Mouse (Mus musculus): ENCODE measurements around the gene Mgat3. TPM values are rescaled to one million over a fixed set of nuclear protein-coding genes. Genes with fewer than 3 reads are reported as not detected.

The Mgat3 gene
- total RNA-seq, 2 experiments from 2014 or later = 119 to 121 TPM

GRCm38 (mm10) chr15:80253530-80253929 is 80.0 kb downstream of the Mgat3 start:
- no peak for DNase-seq (ENCODE audit: low spot score in 2 of 2)

GRCm38 (mm10) chr15:80254207-80254606 is 80.7 kb downstream of the Mgat3 start:
- intact Hi-C loops (cut with DNase I) = loop anchor here (2.0 kb wide), 1 partner anchor 19 kb away; the partner anchor contains the start of genes AC140267.1 and Mief1
- DNase-seq (ENCODE audit: low spot score in 2 of 2) = peak in 1 of 2 experiments; percentile 56

More at GRCm38 (mm10) chr15:80253530-80253929, 80.0 kb downstream of the Mgat3 start:
- intact Hi-C loops (cut with DNase I) = no loop called here

- DNase-seq (ENCODE audit: low spot score in 2 of 2) = peak; percentile 98 to 100
- intact Hi-C loops (cut with DNase I) = loop anchor here (2.0 kb wide), 1 partner anchor 20 kb away; the partner anchor contains the start of genes AC140267.1 and Mief1
These were observed 81.5 kb downstream of the Mgat3 start, which contains the start of gene Atf4 for GRCm38 (mm10) chr15:80254847-80255645. Gene Atf4, plus strand, starts transcription at chr15:80255184.

- intact Hi-C loops (cut with DNase I) = loop anchor here (2.0 kb wide), 1 partner anchor 21 kb away; the partner anchor contains the start of genes AC140267.1 and Mief1
- DNase-seq (ENCODE audit: low spot score in 2 of 2) = peak; percentile 61 to 64
These were observed 82.2 kb downstream of the Mgat3 start for GRCm38 (mm10) chr15:80255646-80256121.

- DNase-seq (ENCODE audit: low spot score in 2 of 2) = no peak
- intact Hi-C loops (cut with DNase I) = no loop called here
These were observed 82.7 kb downstream of the Mgat3 start for GRCm38 (mm10) chr15:80256242-80256641.

- DNase-seq (ENCODE audit: low spot score in 2 of 2) = no peak
- intact Hi-C loops (cut with DNase I) = no loop called here
These were observed 83.4 kb downstream of the Mgat3 start for GRCm38 (mm10) chr15:80256656-80257601.

- intact Hi-C loops (cut with DNase I) = no loop called here
- DNase-seq (ENCODE audit: low spot score in 2 of 2) = no peak
These were observed 84.2 kb downstream of the Mgat3 start for GRCm38 (mm10) chr15:80257602-80258239.

GRCm38 (mm10) chr15:80258240-80259170 is 85.0 kb downstream of the Mgat3 start:
- DNase-seq (ENCODE audit: low spot score in 2 of 2) = peak in 1 of 2 experiments; percentile 38
- intact Hi-C loops (cut with DNase I) = no loop called here

GRCm38 (mm10) chr15:80259406-80260045 is 86.0 kb downstream of the Mgat3 start:
- DNase-seq (ENCODE audit: low spot score in 2 of 2) = no peak
- intact Hi-C loops (cut with DNase I) = loop anchor here (5.0 kb wide), 1 partner anchor 32 kb away; no protein-coding TSS in a partner anchor

- intact Hi-C loops (cut with DNase I) = loop anchor here (5.0 kb wide), 1 partner anchor 33 kb away; no protein-coding TSS in a partner anchor
- DNase-seq (ENCODE audit: low spot score in 2 of 2) = peak; percentile 82 to 85
These were observed 87.2 kb downstream of the Mgat3 start for GRCm38 (mm10) chr15:80260677-80261076.

GRCm38 (mm10) chr15:80261100-80261499 is 87.6 kb downstream of the Mgat3 start:
- no peak for DNase-seq (ENCODE audit: low spot score in 2 of 2)
- intact Hi-C loops (cut with DNase I) = loop anchor here (5.0 kb wide), 1 partner anchor 34 kb away; no protein-coding TSS in a partner anchor

- peak; percentile 86 to 92 for DNase-seq (ENCODE audit: low spot score in 2 of 2)
- intact Hi-C loops (cut with DNase I) = loop anchor here (5.0 kb wide), 1 partner anchor 37 kb away; no protein-coding TSS in a partner anchor
These were observed 90.4 kb downstream of the Mgat3 start, which contains the start of gene Rps19bp1 for GRCm38 (mm10) chr15:80263610-80264575. Gene Rps19bp1, minus strand, starts transcription at chr15:80264315.

Measured in left cerebral cortex, postnatal 25 days (tissue).